Mouse (Mus musculus) naive thymus-derived CD4-positive, alpha-beta T cell, adult 2 months (primary cell): ENCODE measurements at regions not wholly inside any gene's neighbourhood (a gene's known extent, or its start where the extent isn't known, plus 50 kb on each side); places are given as distances from the start of the nearest gene placed in this dataset.

Source experiments
- DNase-seq: peaks from one replicate; pipeline ENCODE4 v3.0.0-alpha.2; 2011; ENCODE audit warnings: low read depth

GRCm38 (mm10) chr7:84800966-84801365 is 52.4 kb upstream of the Olfr291 start:
- DNase-seq: no peak

- peak; percentile 34 for DNase-seq
Measured at GRCm38 (mm10) chr7:84794655-84795054, 58.7 kb upstream of the Olfr291 start.

- DNase-seq: peak; percentile 91
Measured at GRCm38 (mm10) chr7:84779276-84779825, 74.0 kb upstream of the Olfr291 start.

- DNase-seq: no peak
Measured at GRCm38 (mm10) chr7:84777696-84778095, 75.7 kb upstream of the Olfr291 start.

GRCm38 (mm10) chr7:84756261-84756660 is 66.5 kb upstream of the Zfand6 start:
- no peak for DNase-seq

- DNase-seq: no peak
Measured at GRCm38 (mm10) chr7:84753361-84753760, 63.6 kb upstream of the Zfand6 start.

- DNase-seq: peak; percentile 60
Measured at GRCm38 (mm10) chr7:84749434-84750301, 59.9 kb upstream of the Zfand6 start.

- no peak for DNase-seq
Measured at GRCm38 (mm10) chr7:84747847-84748246, 58.1 kb upstream of the Zfand6 start.

- DNase-seq: no peak
Measured at GRCm38 (mm10) chr7:84744321-84745070, 54.7 kb upstream of the Zfand6 start.

- DNase-seq: peak; percentile 50
Measured at GRCm38 (mm10) chr7:84739965-84740390, 50.2 kb upstream of the Zfand6 start.
